Mouse (Mus musculus): ENCODE results near the gene Gnb1l. TPM values are rescaled to one million over a fixed set of nuclear protein-coding genes. Genes with fewer than 3 reads are reported as not detected.

The Gnb1l gene
- polyA plus RNA-seq, 1 experiment from 2014 or later: 20.9 TPM

GRCm38 (mm10) chr16:18591047-18592018 lies 92.8 kb downstream of the Gnb1l start:
- Histone ChIP-seq H3K4me3 (peak overlapping the region; percentile 28), H3K27me3 (peaks cover 75% of the 10 kb centered on the region), H3K27ac (no peak overlapping the region), H3K9me3 (no peaks in the 10 kb centered on the region), H3K36me3 (no peaks in the 10 kb centered on the region), H3K9ac (peak overlapping the region; percentile 5; the same call in 1 of the 2 replicates), H3K4me2 (peak overlapping the region; percentile 51), H3K4me1 (peaks cover 45% of the 10 kb centered on the region)
- no peak for ATAC-seq (ENCODE audit: insufficient number of reproducible peaks, low FRiP score, low TSS enrichment, low read depth)
- WGBS: 5% methylated on average over 59 of the region's 59 CpGs

GRCm38 (mm10) chr16:18593930-18594329 lies 95.4 kb downstream of the Gnb1l start:
- H3K27me3 ChIP-seq: peaks cover 49% of the 10 kb centered on the region

GRCm38 (mm10) chr16:18596255-18596654 lies 97.7 kb downstream of the Gnb1l start:
- Histone ChIP-seq H3K4me2 (no peak overlapping the region), H3K9ac (no peak overlapping the region), H3K9me3 (no peaks in the 10 kb centered on the region), H3K27me3 (peaks cover 25% of the 10 kb centered on the region), H3K4me3 (no peak overlapping the region), H3K27ac (no peak overlapping the region), H3K36me3 (no peaks in the 10 kb centered on the region), H3K4me1 (peaks cover 10% of the 10 kb centered on the region)
- 44% methylated on average over 5 of the region's 5 CpGs for WGBS
- ATAC-seq (ENCODE audit: insufficient number of reproducible peaks, low FRiP score, low TSS enrichment, low read depth): no peak

More at GRCm38 (mm10) chr16:18593930-18594329, 95.4 kb downstream of the Gnb1l start:
- Histone ChIP-seq H3K36me3 (no peaks in the 10 kb centered on the region), H3K4me1 (peaks cover 24% of the 10 kb centered on the region), H3K4me2 (no peak overlapping the region), H3K9me3 (no peaks in the 10 kb centered on the region), H3K27ac (no peak overlapping the region), H3K9ac (no peak overlapping the region), H3K4me3 (no peak overlapping the region)
- no peak for ATAC-seq (ENCODE audit: insufficient number of reproducible peaks, low FRiP score, low TSS enrichment, low read depth)
- WGBS: 75% methylated on average over 2 of the region's 2 CpGs

- Histone ChIP-seq H3K4me3 (no peak overlapping the region), H3K9me3 (no peaks in the 10 kb centered on the region), H3K27ac (no peak overlapping the region), H3K27me3 (peaks cover 12% of the 10 kb centered on the region), H3K4me2 (no peak overlapping the region), H3K4me1 (peaks cover 13% of the 10 kb centered on the region), H3K9ac (no peak overlapping the region), H3K36me3 (no peaks in the 10 kb centered on the region)
- ATAC-seq (ENCODE audit: insufficient number of reproducible peaks, low FRiP score, low TSS enrichment, low read depth): no peak
- 59% methylated on average over 3 of the region's 3 CpGs for WGBS
Observed at GRCm38 (mm10) chr16:18598006-18598405, 99.5 kb downstream of the Gnb1l start.

DNA sequence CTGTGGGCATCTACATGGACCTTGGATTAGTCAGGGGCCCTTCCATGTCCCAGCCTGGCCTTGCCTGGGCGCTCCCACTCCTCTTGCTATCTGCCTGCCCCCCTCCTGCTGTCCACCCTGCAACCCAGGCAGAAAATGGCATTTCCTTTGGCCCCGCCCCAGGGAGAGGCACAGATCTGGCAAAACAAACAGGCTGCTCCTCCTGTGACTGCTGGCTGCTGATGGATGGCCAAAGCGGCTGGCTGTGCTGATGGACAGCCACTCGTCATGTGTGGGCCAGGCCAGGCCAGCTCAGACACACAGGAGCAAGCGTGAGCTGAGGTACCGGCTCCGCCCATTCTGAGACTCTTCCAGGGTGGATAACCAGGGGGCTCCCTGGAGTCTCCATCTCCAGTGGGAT lies 102.9 kb downstream of the Gnb1l start:
- no peak overlapping the region for H3K27ac ChIP-seq
- H3K4me1 ChIP-seq: peaks cover 33% of the 10 kb centered on the region
- no peaks in the 10 kb centered on the region for H3K36me3 ChIP-seq
- ATAC-seq (ENCODE audit: insufficient number of reproducible peaks, low FRiP score, low TSS enrichment, low read depth): no peak
- no peak overlapping the region for H3K9ac ChIP-seq
- no peaks in the 10 kb centered on the region for H3K9me3 ChIP-seq
- WGBS: 64% methylated on average over 7 of the region's 7 CpGs
- no peak overlapping the region for H3K4me2 ChIP-seq
- H3K27me3 ChIP-seq: no peaks in the 10 kb centered on the region
- H3K4me3 ChIP-seq: no peak overlapping the region

- 43% methylated on average over 8 of the region's 8 CpGs for WGBS
- Histone ChIP-seq H3K9me3 (no peaks in the 10 kb centered on the region), H3K27me3 (0 out of 2 replicates have a peak, but pooled peaks cover 4% of the 10 kb centered on the region), H3K36me3 (no peaks in the 10 kb centered on the region), H3K4me2 (no peak overlapping the region), H3K4me1 (peaks cover 41% of the 10 kb centered on the region), H3K4me3 (no peak overlapping the region), H3K9ac (no peak overlapping the region), H3K27ac (peak overlapping the region; percentile 59)
- peak; percentile 57 for ATAC-seq (ENCODE audit: insufficient number of reproducible peaks, low FRiP score, low TSS enrichment, low read depth)
Observed at GRCm38 (mm10) chr16:18604267-18604701, 105.8 kb downstream of the Gnb1l start.

DNA sequence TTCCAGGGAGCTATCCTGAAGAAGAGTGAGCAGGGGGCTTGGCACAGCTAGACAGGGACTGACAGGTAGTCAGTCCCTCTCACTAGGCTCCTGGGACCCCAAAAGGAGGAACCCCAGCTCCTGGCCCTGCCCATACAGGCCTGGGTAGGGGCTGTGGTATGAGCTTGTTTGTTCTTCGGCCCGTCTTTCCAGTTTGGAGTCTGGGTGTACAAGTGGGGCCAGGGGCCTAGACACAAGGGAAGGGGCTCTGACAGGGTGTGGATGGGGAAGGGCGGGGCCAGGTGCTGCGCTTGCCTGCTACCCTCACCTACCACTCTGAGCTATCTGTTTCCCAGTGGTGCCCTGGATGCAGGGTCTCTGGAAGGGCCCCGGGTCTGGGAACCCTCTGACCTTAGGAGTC lies 107.2 kb downstream of the Gnb1l start:
- no peak for ATAC-seq (ENCODE audit: insufficient number of reproducible peaks, low FRiP score, low TSS enrichment, low read depth)
- 71% methylated on average over 5 of the region's 5 CpGs for WGBS
- H3K36me3 ChIP-seq: no peaks in the 10 kb centered on the region
- H3K4me1 ChIP-seq: peaks cover 41% of the 10 kb centered on the region
- H3K9me3 ChIP-seq: no peaks in the 10 kb centered on the region
- H3K27ac ChIP-seq: no peak overlapping the region
- peaks cover 12% of the 10 kb centered on the region; the same call in 1 of the 2 replicates for H3K27me3 ChIP-seq
- H3K4me2 ChIP-seq: no peak overlapping the region
- H3K9ac ChIP-seq: no peak overlapping the region
- no peak overlapping the region for H3K4me3 ChIP-seq

GRCm38 (mm10) chr16:18608226-18608625 lies 109.7 kb downstream of the Gnb1l start:
- Histone ChIP-seq H3K4me1 (peaks cover 31% of the 10 kb centered on the region), H3K36me3 (no peaks in the 10 kb centered on the region), H3K9ac (no peak overlapping the region), H3K9me3 (no peaks in the 10 kb centered on the region), H3K27ac (no peak overlapping the region), H3K4me3 (no peak overlapping the region), H3K27me3 (peaks cover 23% of the 10 kb centered on the region; the same call in 1 of the 2 replicates), H3K4me2 (0 out of 2 replicates have a peak overlapping the region, but pooled peaks have one; percentile 14)
- no peak for ATAC-seq (ENCODE audit: insufficient number of reproducible peaks, low FRiP score, low TSS enrichment, low read depth)
- 9% methylated on average over 11 of the region's 11 CpGs for WGBS

- Histone ChIP-seq H3K9ac (no peak overlapping the region), H3K27me3 (peaks cover 23% of the 10 kb centered on the region; the same call in 1 of the 2 replicates), H3K4me2 (no peak overlapping the region), H3K9me3 (no peaks in the 10 kb centered on the region), H3K27ac (no peak overlapping the region), H3K4me3 (no peak overlapping the region), H3K36me3 (no peaks in the 10 kb centered on the region), H3K4me1 (peaks cover 25% of the 10 kb centered on the region)
- 69% methylated on average over 2 of the region's 2 CpGs for WGBS
- no peak for ATAC-seq (ENCODE audit: insufficient number of reproducible peaks, low FRiP score, low TSS enrichment, low read depth)
Observed at GRCm38 (mm10) chr16:18609099-18609498, 110.6 kb downstream of the Gnb1l start.

DNA sequence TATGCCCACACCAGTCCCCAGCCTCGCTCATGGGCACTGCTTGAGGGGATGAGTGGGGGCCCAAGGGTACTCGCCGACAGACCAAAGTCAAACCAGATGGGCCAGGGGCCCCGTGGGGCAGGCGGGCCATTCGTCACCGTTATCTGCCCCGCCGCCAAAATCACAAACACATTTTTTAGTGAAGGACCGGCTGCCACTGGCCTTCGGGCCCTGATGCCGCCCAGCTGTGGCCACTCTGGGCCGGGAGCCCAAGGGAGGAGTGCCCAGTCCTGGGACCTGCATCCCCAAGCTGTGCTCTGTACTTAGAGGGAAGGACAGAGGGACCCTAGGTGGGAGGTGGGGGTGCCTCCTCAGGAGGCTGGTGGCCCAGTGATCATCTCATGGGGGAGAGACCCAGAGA lies 113.2 kb downstream of the Gnb1l start:
- H3K4me3 ChIP-seq: no peak overlapping the region
- H3K4me1 ChIP-seq: peaks cover 13% of the 10 kb centered on the region
- no peak overlapping the region for H3K27ac ChIP-seq
- H3K27me3 ChIP-seq: peaks cover 28% of the 10 kb centered on the region
- no peaks in the 10 kb centered on the region for H3K36me3 ChIP-seq
- no peak for ATAC-seq (ENCODE audit: insufficient number of reproducible peaks, low FRiP score, low TSS enrichment, low read depth)
- WGBS: 38% methylated on average over 13 of the region's 13 CpGs
- H3K9me3 ChIP-seq: no peaks in the 10 kb centered on the region
- H3K4me2 ChIP-seq: no peak overlapping the region
- no peak overlapping the region for H3K9ac ChIP-seq

- Histone ChIP-seq H3K4me2 (no peak overlapping the region), H3K27me3 (peaks cover 34% of the 10 kb centered on the region), H3K9me3 (no peaks in the 10 kb centered on the region), H3K4me1 (peaks cover 15% of the 10 kb centered on the region), H3K4me3 (no peak overlapping the region), H3K27ac (no peak overlapping the region), H3K36me3 (no peaks in the 10 kb centered on the region), H3K9ac (no peak overlapping the region)
- 51% methylated on average over 3 of the region's 3 CpGs for WGBS
- ATAC-seq (ENCODE audit: insufficient number of reproducible peaks, low FRiP score, low TSS enrichment, low read depth): no peak
Observed at GRCm38 (mm10) chr16:18613301-18613700, 114.8 kb downstream of the Gnb1l start.
